Mouse (Mus musculus): ENCODE measurements around the gene Aknad1.

- TF ChIP-seq POLR2A (IDR thresholded peaks at IDR 0.05; ENCODE audit: low read depth, low read length) (no peak), CTCF (IDR thresholded peaks at IDR 0.05; ENCODE audit: extremely low read depth, insufficient read depth, insufficient read length, insufficient replicate concordance) (no peak)
These were observed 36.7 kb upstream of the Aknad1 start for GRCm38 (mm10) chr3:108702789-108703188.

All from spleen, adult 2 months (tissue).